Mouse (Mus musculus) heart, postnatal 0 days (tissue): ENCODE measurements around the gene Amn1.

ENCODE experiments used
- CTCF ChIP-seq: IDR thresholded peaks from 2 replicates; pipeline ENCODE4 v1.5.1; 2016; ENCODE audit warnings: antibody characterized with exemption, control low read depth, low read depth
- EP300 ChIP-seq: IDR thresholded peaks from 2 replicates; pipeline ENCODE4 v1.6.1; 2016; ENCODE audit warnings: antibody characterized with exemption, low read depth

DNA sequence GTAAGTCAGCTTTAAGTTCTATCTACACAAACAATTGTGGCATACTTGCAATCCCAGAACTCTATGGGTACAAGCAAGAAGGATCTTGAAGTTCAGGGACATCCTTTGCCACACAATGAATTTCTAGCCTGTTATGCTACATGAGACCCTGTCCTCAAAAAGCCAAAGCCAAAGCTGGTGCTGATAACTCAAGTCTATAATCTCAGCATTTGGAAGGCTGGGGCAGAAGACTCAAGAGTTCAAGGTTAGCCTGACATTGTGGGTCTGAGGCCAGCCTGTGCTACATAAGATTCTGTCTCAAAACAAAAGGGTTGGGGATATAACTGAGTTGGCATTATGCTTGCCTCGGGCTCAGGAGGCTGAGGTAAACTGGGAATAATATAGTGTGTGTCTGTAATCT, 1.1 kb downstream of the Amn1 start:
- TF ChIP-seq EP300: no peak
- TF ChIP-seq CTCF: no peak
